Mouse (Mus musculus) hindbrain, embryonic 12.5 days (tissue): ENCODE results near the gene Htr6. TPM values are rescaled to one million over a fixed set of nuclear protein-coding genes. Genes with fewer than 3 reads are reported as not detected.

Experiments used
- ATAC-seq: fragments of 200-750 bp; cut with Nextera tagmentation; 2 replicates; pipeline ENCODE4 v1.8.0; 2017; ENCODE audit warnings: moderate TSS enrichment; ENCODE audit not compliant: low FRiP score
- H3K27ac ChIP-seq: fragments of 300-500 bp; sonication (generic); 2 replicates; pipeline ENCODE4 v1.5.1; 2016; ENCODE audit warnings: mild to moderate bottlenecking
- H3K27me3 ChIP-seq: fragments of 300-500 bp; sonication (generic); 2 replicates; pipeline ENCODE4 v1.6.1; 2016; ENCODE audit warnings: mild to moderate bottlenecking
- H3K36me3 ChIP-seq: fragments of 300-500 bp; sonication (generic); 2 replicates; pipeline ENCODE4 v1.6.1; 2016; ENCODE audit warnings: mild to moderate bottlenecking
- H3K4me1 ChIP-seq: fragments of 300-500 bp; sonication (generic); 2 replicates; pipeline ENCODE4 v1.6.1; 2016
- H3K4me2 ChIP-seq: fragments of 300-500 bp; sonication (generic); replicated peaks from 2 replicates; pipeline ENCODE4 v1.6.1; 2016; ENCODE audit warnings: mild to moderate bottlenecking
- H3K4me3 ChIP-seq: fragments of 300-500 bp; sonication (generic); 2 replicates; pipeline ENCODE4 v1.5.1; 2016; ENCODE audit warnings: mild to moderate bottlenecking
- H3K9ac ChIP-seq: fragments of 300-500 bp; sonication (generic); 2 replicates; pipeline ENCODE4 v1.6.1; 2016; ENCODE audit warnings: mild to moderate bottlenecking, moderate library complexity
- H3K9me3 ChIP-seq: fragments of 300-500 bp; sonication (generic); replicated peaks from 2 replicates; pipeline ENCODE4 v1.6.1; 2016; ENCODE audit warnings: mild to moderate bottlenecking
- WGBS: fragments of 180-500 bp; shearing (Covaris S2); methylation state at CpG from one replicate; pipeline ENCODE4 v1.1.7; 2016; 5-methylcytosine and 5-hydroxymethylcytosine counted together
- polyA plus RNA-seq: library from polyadenylated mRNA; unstranded; fragments of >200 nt; fragmentation: Nextera tagmentation; extraction: Ambion mirVana; gene quantifications from 2 replicates; pipeline ENCODE4 v1.2.1, GENCODE M21; 2016

Gene Htr6
- polyA plus RNA-seq, 1 experiment from 2014 or later: not detected

DNA sequence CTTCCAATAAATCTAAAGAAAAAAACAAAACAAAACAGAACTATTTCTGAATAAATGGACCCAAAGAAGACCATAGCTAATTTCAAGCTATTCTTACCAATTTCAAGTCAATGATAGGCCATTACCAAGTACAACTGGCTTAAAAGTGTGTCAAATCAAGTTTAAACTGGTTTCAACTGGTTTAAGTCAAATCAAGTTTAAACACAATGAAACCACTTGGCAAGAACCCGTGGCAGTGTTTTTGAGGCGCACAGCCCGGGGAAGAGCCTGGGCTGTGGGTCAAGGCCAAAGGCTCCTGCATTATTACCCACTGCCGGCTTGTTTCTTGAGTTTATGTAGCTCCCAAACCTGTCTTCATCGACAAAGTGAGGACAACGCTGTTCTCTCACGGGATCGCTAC lies 25.0 kb upstream of the Htr6 start:
- ATAC-seq: no peak
- H3K27ac ChIP-seq: no peak overlapping the region
- H3K4me3 ChIP-seq: no peak overlapping the region
- peaks cover under 1% of the 10 kb centered on the region for H3K4me1 ChIP-seq
- WGBS: 91% methylated on average over 8 of the region's 8 CpGs
- H3K9me3 ChIP-seq: peaks cover 3% of the 10 kb centered on the region; the same call in 1 of the 2 replicates
- H3K9ac ChIP-seq: no peak overlapping the region
- peaks cover 5% of the 10 kb centered on the region for H3K27me3 ChIP-seq
- H3K4me2 ChIP-seq: no peak overlapping the region
- H3K36me3 ChIP-seq: peaks cover 29% of the 10 kb centered on the region

DNA sequence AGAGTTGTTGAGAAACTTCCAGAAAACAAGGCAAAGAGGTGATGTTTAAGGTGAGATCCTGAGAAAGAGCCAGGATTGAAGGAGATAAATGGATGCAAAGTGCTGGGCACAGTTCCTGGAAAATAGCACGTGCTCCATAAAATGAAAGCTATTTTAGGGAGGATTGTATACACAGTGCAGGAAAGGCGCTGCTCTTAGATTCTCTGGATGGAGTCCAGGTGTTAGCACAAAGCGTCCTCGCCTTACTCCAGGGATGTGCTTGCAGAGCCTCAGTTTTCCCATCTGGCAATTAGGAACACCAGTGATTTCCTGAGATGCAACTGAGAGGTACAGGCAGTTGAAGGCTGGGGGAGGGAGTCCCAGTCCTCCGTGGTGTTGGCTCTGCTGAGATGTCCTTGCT lies 20.8 kb upstream of the Htr6 start:
- ATAC-seq: no peak
- Histone ChIP-seq H3K4me2 (no peak overlapping the region), H3K4me3 (no peak overlapping the region), H3K27me3 (peaks cover 46% of the 10 kb centered on the region), H3K4me1 (peaks cover 19% of the 10 kb centered on the region), H3K36me3 (no peaks in the 10 kb centered on the region), H3K9ac (no peak overlapping the region), H3K27ac (no peak overlapping the region), H3K9me3 (peaks cover 6% of the 10 kb centered on the region; the same call in 1 of the 2 replicates)
- 76% methylated on average over 5 of the region's 5 CpGs for WGBS

DNA sequence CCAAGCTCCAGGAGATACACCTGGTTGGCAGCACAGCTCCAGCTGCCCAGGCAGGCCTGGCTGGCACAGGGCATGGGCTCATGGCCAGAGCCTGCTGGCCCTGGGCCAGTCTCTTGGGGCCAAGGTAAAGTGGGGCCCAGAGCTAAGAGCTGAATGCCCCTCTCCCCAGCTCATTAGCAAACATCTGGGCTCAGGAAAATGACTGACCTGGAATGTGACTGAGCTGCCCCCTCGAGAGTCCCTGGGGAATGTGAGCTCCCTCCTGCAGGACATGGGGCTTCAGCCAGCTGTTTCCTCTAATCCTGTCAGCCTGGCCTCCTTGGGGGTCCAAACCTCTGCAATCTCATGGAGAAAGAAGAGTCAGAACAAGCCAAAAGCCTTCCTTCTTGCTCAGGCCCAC lies 20.0 kb upstream of the Htr6 start:
- no peak overlapping the region for H3K27ac ChIP-seq
- H3K36me3 ChIP-seq: no peaks in the 10 kb centered on the region
- peaks cover 6% of the 10 kb centered on the region; the same call in 1 of the 2 replicates for H3K9me3 ChIP-seq
- H3K4me3 ChIP-seq: no peak overlapping the region
- H3K9ac ChIP-seq: no peak overlapping the region
- WGBS: 38% methylated on average over 1 of the region's 1 CpGs
- peaks cover 26% of the 10 kb centered on the region for H3K4me1 ChIP-seq
- H3K4me2 ChIP-seq: no peak overlapping the region
- peaks cover 54% of the 10 kb centered on the region for H3K27me3 ChIP-seq
- ATAC-seq: no peak

DNA sequence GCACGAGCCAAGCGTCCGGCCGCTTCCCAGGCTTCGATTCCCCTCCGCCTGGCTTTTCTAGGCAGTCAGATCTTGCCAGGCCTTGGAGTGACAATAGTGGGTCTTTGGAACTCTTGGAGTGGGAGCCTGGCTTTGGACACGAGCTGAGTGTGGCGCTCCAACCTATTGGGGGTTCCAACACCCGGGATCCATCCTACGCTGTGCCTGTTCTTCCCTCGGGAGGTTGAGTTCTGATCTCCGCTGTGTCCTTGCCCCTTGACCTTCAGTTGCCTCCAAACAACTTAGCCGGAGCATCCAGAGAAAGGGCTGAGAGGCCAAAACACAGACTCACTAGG lies 17.8 kb upstream of the Htr6 start:
- H3K4me2 ChIP-seq: peak overlapping the region; percentile 93
- H3K27me3 ChIP-seq: peaks cover 69% of the 10 kb centered on the region
- H3K4me1 ChIP-seq: peaks cover 30% of the 10 kb centered on the region
- peaks cover 6% of the 10 kb centered on the region; the same call in 1 of the 2 replicates for H3K9me3 ChIP-seq
- no peak for ATAC-seq
- peak overlapping the region; percentile 60 for H3K4me3 ChIP-seq
- 24% methylated on average over 13 of the region's 13 CpGs for WGBS
- no peaks in the 10 kb centered on the region for H3K36me3 ChIP-seq
- no peak overlapping the region for H3K27ac ChIP-seq
- peak overlapping the region; percentile 82 for H3K9ac ChIP-seq

DNA sequence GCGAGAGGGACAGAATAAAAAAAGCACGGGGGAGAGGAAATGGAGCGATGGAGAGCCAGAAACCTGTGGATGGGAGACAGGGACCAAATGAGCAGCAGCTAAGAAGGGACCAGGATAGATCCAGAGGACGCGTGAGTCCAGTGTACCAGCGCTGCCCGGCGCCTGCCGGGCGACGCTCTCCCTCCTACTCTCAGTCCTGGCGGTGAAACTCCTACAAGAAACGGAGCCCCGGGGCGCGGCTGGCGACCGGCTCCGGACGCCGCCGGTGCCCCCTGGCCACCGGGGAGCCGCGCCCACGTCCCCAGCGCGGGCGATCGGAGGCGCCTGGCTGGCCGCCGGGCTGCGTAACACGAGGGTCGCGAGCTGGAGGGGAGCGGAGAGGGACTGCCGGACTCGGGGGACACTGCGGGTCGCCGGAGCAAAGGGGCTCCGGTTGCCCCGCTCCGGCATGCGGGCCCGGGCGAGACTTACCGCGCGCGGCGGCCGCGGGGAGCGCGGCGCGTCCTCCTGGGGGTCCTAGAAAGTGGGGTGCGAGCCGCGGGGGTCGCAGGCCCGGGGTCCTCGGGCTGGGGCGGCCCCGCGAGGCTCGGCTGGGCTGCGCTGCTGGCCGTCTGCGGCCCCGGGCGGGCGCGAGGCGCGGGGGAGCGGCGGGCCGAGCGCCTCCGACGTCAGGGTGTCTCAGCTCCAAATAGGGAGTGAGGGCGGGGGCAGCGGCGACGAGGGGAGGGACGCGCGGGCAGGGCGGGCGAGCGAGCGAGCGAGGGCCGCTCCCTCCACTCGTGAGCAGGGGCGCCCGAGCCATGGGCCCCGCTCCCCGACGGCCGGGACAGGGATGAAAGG lies 17.2 kb upstream of the Htr6 start, which contains the start of gene Nbl1:
Gene Nbl1, minus strand, starts transcription at position 638 of the 840 bp plus-strand sequence.
- Histone ChIP-seq H3K4me1 (peaks cover 30% of the 10 kb centered on the region), H3K9ac (peak within 1 kb of the TSS; percentile 82), H3K9me3 (peaks cover 6% of the 10 kb centered on the region; the same call in 1 of the 2 replicates), H3K4me2 (peak within 1 kb of the TSS; percentile 93), H3K27ac (peak within 1 kb of the TSS; percentile 77), H3K4me3 (peak within 1 kb of the TSS; percentile 60), H3K27me3 (peaks cover 75% of the 10 kb centered on the region), H3K36me3 (no peaks in the 10 kb centered on the region)
- ATAC-seq: no peak
- under 1% methylated on average over 88 of the region's 105 CpGs for WGBS

DNA sequence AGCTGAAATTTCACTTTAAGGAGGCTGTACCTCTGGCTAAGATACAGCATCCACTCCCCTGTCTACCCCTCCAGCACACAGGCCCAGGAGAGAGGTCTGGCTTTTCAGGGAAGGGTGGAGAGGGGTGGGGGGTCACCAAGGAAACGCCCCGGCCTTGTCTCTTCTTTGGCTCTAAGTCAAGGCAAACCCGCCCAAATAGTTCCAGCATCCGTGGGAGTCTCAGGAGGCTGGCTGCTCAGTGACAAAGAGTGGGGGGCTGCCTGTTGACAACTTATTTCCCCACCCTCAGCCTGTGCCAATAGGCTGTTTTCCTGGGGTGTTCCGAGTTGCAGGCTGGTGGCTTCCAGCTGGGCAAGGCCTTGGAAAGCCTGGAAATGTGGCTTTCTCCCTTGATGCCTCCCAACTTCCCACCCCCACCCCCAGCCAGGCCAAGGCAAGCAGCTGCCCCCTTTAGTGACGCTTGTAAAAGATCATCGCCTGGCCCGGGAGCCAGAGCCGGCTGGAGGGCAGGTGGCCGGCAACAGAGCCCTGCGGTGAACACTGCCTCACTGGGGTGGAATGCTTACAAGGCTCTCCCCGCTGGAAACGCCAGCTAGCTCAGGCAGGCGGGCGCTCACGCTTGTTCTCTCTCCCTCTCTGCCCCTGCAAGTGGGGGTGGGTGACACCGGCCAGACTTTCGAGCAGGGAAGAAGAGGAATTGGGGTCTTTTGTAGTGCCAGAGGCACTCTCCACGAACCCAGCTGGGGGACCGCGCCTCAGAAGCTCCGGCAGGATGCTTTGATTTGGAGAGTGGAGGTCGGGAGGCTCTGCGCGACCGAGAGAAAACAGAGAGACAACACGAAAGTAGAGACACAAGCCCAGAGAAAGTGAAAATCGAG lies 16.3 kb upstream of the Htr6 start:
- Histone ChIP-seq H3K36me3 (no peaks in the 10 kb centered on the region), H3K4me2 (peak overlapping the region; percentile 93), H3K9me3 (peaks cover 6% of the 10 kb centered on the region; the same call in 1 of the 2 replicates), H3K27me3 (peaks cover 81% of the 10 kb centered on the region), H3K9ac (peak overlapping the region; percentile 82), H3K27ac (peak overlapping the region; percentile 77), H3K4me1 (peaks cover 30% of the 10 kb centered on the region), H3K4me3 (peak overlapping the region; percentile 60)
- 2% methylated on average over 28 of the region's 28 CpGs for WGBS
- ATAC-seq: peak; percentile 68

DNA sequence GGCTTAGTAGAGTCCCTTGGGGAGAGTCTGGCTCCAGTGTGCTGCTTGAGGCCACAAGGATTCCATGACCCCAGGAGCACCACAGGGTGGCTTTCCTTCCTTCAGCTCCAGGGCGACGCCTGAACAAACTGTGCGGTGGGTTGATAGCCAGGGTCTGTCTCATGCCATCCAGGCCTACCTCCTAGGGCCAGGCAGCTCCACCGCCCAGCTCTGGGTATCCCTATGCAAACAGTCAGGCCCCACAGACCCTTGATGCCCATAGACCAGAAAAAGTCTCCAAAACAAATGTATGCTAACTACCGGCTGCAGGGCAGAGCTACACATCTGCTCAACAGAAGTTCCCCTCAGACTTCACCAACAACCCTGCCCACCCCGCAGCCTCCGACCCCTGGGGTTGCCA lies 15.7 kb upstream of the Htr6 start:
- Histone ChIP-seq H3K9me3 (peaks cover 6% of the 10 kb centered on the region; the same call in 1 of the 2 replicates), H3K4me1 (peaks cover 30% of the 10 kb centered on the region), H3K36me3 (no peaks in the 10 kb centered on the region), H3K27me3 (peaks cover 81% of the 10 kb centered on the region), H3K9ac (peak overlapping the region; percentile 82; the same call in 1 of the 2 replicates), H3K4me3 (peak overlapping the region; percentile 60), H3K4me2 (peak overlapping the region; percentile 93), H3K27ac (no peak overlapping the region; the same call in 1 of the 2 replicates)
- WGBS: 21% methylated on average over 7 of the region's 7 CpGs
- no peak; the same call in 1 of the 2 replicates for ATAC-seq

DNA sequence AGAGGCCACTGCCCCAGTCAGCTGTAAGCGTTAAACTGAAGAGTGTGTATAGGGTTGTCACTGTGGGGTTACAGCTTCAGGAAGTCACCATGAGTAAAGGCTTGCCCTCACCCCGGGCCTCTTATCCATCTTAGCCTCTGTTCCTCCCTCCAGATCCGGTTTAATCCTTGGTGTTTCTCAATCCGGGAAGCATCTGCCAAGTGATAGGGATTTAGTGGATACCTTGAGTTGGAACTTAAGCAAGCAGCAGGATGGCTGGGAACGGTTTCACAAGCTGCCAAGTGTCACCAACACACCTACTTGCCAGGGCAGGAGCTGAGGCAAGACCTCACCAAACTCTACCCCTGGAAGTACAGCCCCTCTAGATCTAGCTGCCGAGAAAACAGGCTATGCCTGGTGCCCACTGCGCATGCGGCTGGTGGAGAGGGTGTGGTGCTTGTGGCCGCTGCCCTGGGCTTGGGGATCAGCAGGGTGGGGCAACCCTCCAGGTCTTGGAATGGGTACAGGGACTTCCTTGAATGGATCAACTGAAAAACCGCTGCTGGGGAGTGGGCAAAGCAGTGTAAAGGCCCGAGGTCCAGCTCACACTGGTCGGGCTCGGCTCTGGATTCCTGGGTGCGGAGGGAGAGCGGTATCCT lies 15.1 kb upstream of the Htr6 start:
- Histone ChIP-seq H3K9me3 (peaks cover 4% of the 10 kb centered on the region; the same call in 1 of the 2 replicates), H3K27me3 (peaks cover 82% of the 10 kb centered on the region), H3K27ac (no peak overlapping the region), H3K36me3 (no peaks in the 10 kb centered on the region), H3K4me3 (peak overlapping the region; percentile 60; the same call in 1 of the 2 replicates), H3K4me2 (peak overlapping the region; percentile 93), H3K4me1 (peaks cover 30% of the 10 kb centered on the region), H3K9ac (0 out of 2 replicates have a peak overlapping the region, but pooled peaks have one; percentile 23)
- ATAC-seq: no peak
- WGBS: 61% methylated on average over 15 of the region's 15 CpGs

DNA sequence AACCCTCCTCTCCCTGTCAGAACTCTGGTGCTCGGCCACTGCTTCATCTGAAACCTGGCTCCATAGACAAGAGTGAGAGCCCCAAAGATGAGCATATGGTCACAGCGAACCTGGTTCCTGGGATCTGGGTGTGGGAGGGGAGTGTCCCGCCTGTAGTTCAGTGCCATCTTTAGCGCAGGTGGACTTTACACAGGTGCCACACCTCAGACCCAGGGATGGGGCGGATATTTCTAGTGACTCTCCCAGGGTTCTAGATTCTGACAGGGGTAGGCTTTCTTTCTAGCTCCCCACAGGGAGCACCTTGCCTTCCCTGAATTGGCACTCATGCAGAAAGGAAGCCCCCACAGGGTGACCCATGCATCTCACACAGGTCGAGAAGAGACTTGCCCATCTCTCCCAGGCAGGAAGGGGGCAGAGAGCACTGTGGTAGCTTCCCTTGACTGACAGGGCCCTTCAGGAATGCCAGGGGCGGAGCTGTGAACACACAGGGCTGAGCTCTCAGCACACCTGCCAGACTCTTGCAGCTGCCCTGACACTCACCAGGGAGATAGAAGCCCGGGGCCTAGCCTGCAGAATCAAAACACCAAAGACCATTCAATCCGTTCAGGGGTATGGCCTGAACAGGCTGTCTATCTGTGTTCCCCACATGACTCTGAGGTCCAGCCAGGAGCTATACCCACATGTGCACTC lies 13.8 kb upstream of the Htr6 start:
- no peak overlapping the region for H3K9ac ChIP-seq

DNA sequence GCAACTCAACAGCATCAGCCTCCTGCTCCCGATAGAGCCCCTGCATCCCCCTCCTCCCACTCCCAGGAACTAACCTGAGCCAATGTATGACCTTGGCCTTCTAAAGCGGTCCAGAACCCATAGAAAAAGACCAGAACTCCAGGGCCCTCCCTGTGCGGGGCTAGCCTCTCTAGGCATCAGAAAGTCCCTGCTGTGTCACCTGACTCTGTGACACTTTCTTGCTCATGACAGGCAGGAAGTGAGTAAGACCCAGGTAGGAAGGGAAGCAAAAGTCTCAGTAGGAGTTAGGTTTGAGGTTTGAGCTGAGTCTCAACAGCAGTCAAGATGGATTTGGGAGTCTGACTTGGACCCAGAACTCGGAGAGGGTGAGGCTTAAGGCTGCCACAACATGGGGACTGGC lies 11.6 kb upstream of the Htr6 start:
- H3K27me3 ChIP-seq: peaks cover 58% of the 10 kb centered on the region
- H3K9ac ChIP-seq: no peak overlapping the region
- WGBS: 70% methylated on average over 4 of the region's 4 CpGs
- no peak overlapping the region for H3K4me2 ChIP-seq
- H3K36me3 ChIP-seq: no peaks in the 10 kb centered on the region
- no peak overlapping the region for H3K4me3 ChIP-seq
- H3K4me1 ChIP-seq: peaks cover 36% of the 10 kb centered on the region
- H3K9me3 ChIP-seq: no peaks in the 10 kb centered on the region
- no peak for ATAC-seq
- H3K27ac ChIP-seq: no peak overlapping the region

More for the DNA sequence above, 13.8 kb upstream of the Htr6 start:
- Histone ChIP-seq H3K9me3 (no peaks in the 10 kb centered on the region), H3K4me2 (no peak overlapping the region), H3K27ac (no peak overlapping the region; the same call in 1 of the 2 replicates), H3K4me1 (peaks cover 28% of the 10 kb centered on the region), H3K27me3 (peaks cover 79% of the 10 kb centered on the region), H3K4me3 (no peak overlapping the region), H3K36me3 (no peaks in the 10 kb centered on the region)
- 52% methylated on average over 9 of the region's 9 CpGs for WGBS
- no peak for ATAC-seq

DNA sequence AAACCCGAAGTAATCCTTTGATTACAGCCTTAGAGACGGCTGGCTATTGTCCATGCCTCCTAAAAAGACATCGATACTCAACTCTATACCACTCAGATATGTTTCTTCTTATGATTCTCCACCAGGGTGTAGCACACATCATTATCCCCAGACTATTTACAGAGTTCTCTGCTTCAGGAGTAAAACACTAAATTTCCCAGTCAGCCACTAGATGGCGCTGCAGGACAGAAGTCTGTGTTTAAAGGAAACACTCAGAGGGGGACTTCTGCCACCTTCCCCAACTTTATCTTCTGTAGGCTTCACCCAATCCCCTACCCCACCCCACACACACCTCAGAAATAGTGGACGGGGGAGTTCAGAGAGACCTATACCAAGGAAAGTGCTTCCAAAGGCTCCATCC lies 10.7 kb upstream of the Htr6 start:
- H3K9ac ChIP-seq: peak overlapping the region; percentile 3; the same call in 1 of the 2 replicates

More for the DNA sequence above, 10.7 kb upstream of the Htr6 start:
- no peak for ATAC-seq
- 18% methylated on average over 5 of the region's 5 CpGs for WGBS
- Histone ChIP-seq H3K27me3 (peaks cover 48% of the 10 kb centered on the region), H3K9me3 (no peaks in the 10 kb centered on the region), H3K4me2 (no peak overlapping the region), H3K36me3 (no peaks in the 10 kb centered on the region), H3K27ac (no peak overlapping the region), H3K4me3 (no peak overlapping the region), H3K4me1 (peaks cover 32% of the 10 kb centered on the region)
